Mouse (Mus musculus) embryonic facial prominence, embryonic 15.5 days (tissue): Measurements from ENCODE around the gene Pqbp1. TPM values are rescaled to one million over a fixed set of nuclear protein-coding genes. Genes with fewer than 3 reads are reported as not detected.
A peak's percentile ranks its signal among the peaks of the same experiment; 100 is the strongest.

ENCODE experiments used
- ATAC-seq: fragments of 200-750 bp; cut with Nextera tagmentation; 2 replicates; pipeline ENCODE4 v1.8.0; 2017; ENCODE audit warnings: low read depth, moderate TSS enrichment; ENCODE audit not compliant: insufficient number of reproducible peaks, low FRiP score, low TSS enrichment
- H3K27ac ChIP-seq: fragments of 300-500 bp; sonication (generic); replicated peaks from 2 replicates; pipeline ENCODE4 v1.5.1; 2015; ENCODE audit warnings: mild to moderate bottlenecking, inconsistent platforms
- H3K27me3 ChIP-seq: fragments of 300-500 bp; sonication (generic); 2 replicates; pipeline ENCODE4 v1.6.1; 2015; ENCODE audit warnings: inconsistent platforms
- H3K36me3 ChIP-seq: fragments of 300-500 bp; sonication (generic); 2 replicates; pipeline ENCODE4 v1.6.1; 2015; ENCODE audit warnings: mild to moderate bottlenecking, inconsistent platforms
- H3K4me1 ChIP-seq: fragments of 300-500 bp; sonication (generic); 2 replicates; pipeline ENCODE4 v1.6.1; 2015; ENCODE audit warnings: inconsistent platforms
- H3K4me2 ChIP-seq: fragments of 300-500 bp; sonication (generic); replicated peaks from 2 replicates; pipeline ENCODE4 v1.6.1; 2015; ENCODE audit warnings: mild to moderate bottlenecking, inconsistent platforms
- H3K4me3 ChIP-seq: fragments of 300-500 bp; sonication (generic); replicated peaks from 2 replicates; pipeline ENCODE4 v1.5.1; 2015; ENCODE audit warnings: mild to moderate bottlenecking, inconsistent platforms
- H3K9ac ChIP-seq: fragments of 300-500 bp; sonication (generic); 2 replicates; pipeline ENCODE4 v1.6.1; 2015; ENCODE audit warnings: inconsistent platforms
- H3K9me3 ChIP-seq: fragments of 300-500 bp; sonication (generic); replicated peaks from 2 replicates; pipeline ENCODE4 v1.6.1; 2016; ENCODE audit warnings: inconsistent platforms
- WGBS: fragments of 180-500 bp; shearing (Covaris S2); methylation state at CpG from one replicate; pipeline ENCODE4 v1.1.7; 2015; 5-methylcytosine and 5-hydroxymethylcytosine counted together
- polyA plus RNA-seq: library from polyadenylated mRNA; unstranded; fragments of >200 nt; fragmentation: Nextera tagmentation; extraction: Ambion mirVana; gene quantifications from 2 replicates; pipeline ENCODE4 v1.2.1, GENCODE M21; 2015

The Pqbp1 gene
- polyA plus RNA-seq, 1 experiment from 2014 or later = 126 TPM

DNA sequence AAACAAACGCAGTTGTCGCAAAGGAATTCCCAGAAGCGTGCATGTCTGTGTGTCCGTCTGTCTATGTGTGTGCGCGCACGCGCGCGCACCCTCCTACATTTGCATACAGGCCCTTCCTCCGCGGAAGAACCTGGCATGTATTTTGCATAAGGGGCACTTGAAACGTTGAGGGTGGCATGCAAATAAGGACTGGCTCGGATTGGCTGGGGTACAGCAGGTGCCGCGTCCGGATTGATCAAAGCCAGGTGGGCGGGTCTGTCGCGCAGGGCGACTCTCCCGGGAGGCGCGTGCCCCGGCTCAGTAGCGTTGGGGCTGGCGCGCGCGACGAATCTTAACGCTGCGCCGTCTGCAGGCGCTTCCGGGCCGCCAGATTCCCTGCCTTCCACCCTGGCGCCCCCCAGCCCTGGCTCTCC is 21.1 kb downstream of the Pqbp1 start, which contains the start of gene Pim2:
Gene Pim2, plus strand, starts transcription at position 256 of the 413 bp plus-strand sequence.
- Histone ChIP-seq H3K4me3 (peak within 1 kb of the TSS; percentile 45), H3K9ac (no peak within 1 kb of the TSS; the same call in 1 of the 2 replicates), H3K36me3 (no peaks in the 10 kb centered on the region), H3K4me2 (peak within 1 kb of the TSS; percentile 78), H3K27ac (no peak within 1 kb of the TSS), H3K4me1 (0 out of 2 replicates have a peak, but pooled peaks cover 5% of the 10 kb centered on the region), H3K9me3 (no peaks in the 10 kb centered on the region), H3K27me3 (no peaks in the 10 kb centered on the region)
- peak; percentile 83 for ATAC-seq
- 16% methylated on average over 38 of the region's 38 CpGs for WGBS

DNA sequence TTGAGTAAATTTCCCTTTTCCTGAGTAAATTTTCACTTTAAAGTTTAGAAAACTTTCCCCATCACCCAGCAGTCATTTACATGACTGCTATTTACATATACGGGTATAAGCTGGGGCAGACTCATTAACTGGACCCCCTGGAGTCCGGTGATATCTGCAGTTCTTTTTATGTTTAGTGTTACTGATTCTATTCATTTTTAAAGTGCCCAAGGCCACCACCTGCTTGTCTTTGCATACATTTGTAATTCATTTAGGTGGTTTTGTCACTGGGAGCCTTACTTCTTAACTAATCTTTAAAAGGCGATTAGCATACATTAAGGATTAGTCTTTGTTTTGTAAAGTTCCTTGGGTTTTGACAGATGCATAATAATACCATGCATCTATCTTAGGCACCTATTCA is 29.2 kb downstream of the Pqbp1 start:
- Histone ChIP-seq H3K27me3 (no peaks in the 10 kb centered on the region), H3K27ac (no peak overlapping the region), H3K36me3 (peaks cover 7% of the 10 kb centered on the region; the same call in 1 of the 2 replicates), H3K4me2 (no peak overlapping the region), H3K9ac (no peak overlapping the region), H3K4me3 (no peak overlapping the region), H3K9me3 (no peaks in the 10 kb centered on the region), H3K4me1 (no peaks in the 10 kb centered on the region)
- WGBS = 56% methylated on average over 3 of the region's 3 CpGs
- ATAC-seq = no peak

DNA sequence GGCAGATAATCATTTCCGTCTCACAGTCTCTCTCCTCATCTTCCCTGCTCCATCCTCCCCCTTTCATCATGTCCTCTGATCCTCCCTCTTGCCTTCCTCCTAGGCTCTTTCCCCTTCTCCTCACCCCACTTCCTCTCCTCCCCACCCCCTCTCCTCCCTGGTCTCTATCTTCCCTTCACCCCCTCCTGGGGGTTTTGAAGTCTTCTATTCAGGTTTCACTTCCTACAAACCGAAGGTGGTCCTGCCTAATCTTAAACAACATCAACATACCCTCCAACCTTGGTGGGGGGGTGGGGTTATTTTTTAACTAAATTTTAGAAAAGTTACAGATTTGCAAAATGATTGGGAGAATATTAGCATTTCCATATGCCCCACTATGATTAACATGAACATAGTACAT is 30.6 kb downstream of the Pqbp1 start:
- Histone ChIP-seq H3K9ac (no peak overlapping the region), H3K4me2 (no peak overlapping the region), H3K36me3 (peaks cover 7% of the 10 kb centered on the region; the same call in 1 of the 2 replicates), H3K4me3 (no peak overlapping the region), H3K4me1 (no peaks in the 10 kb centered on the region), H3K27me3 (no peaks in the 10 kb centered on the region), H3K9me3 (no peaks in the 10 kb centered on the region), H3K27ac (no peak overlapping the region)
- ATAC-seq = no peak
- 54% methylated on average over 2 of the region's 2 CpGs for WGBS

DNA sequence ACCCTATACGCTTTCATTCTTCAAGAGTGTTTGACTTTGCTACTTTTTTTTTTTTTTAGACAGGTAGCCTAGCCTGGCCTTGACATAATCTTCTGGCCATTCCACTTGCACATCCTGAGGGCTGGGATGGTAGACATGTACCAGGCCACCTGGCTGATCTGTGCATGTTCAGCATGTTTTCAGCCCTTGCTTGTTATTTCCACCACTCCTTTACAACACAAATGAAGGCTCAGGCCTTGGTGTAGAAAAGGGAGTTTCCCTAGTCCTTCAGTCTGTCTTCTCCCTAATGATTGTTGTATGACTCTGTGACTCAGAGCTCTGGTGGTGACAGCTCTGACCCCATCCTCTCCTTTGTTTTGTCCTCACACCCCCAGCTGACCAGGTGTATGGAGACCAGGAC is 31.9 kb downstream of the Pqbp1 start:
- Histone ChIP-seq H3K9me3 (no peaks in the 10 kb centered on the region), H3K36me3 (peaks cover 5% of the 10 kb centered on the region; the same call in 1 of the 2 replicates), H3K9ac (no peak overlapping the region), H3K4me2 (no peak overlapping the region), H3K27ac (no peak overlapping the region), H3K4me1 (no peaks in the 10 kb centered on the region), H3K4me3 (no peak overlapping the region), H3K27me3 (no peaks in the 10 kb centered on the region)
- no peak for ATAC-seq
- 95% methylated on average over 1 of the region's 1 CpGs for WGBS

DNA sequence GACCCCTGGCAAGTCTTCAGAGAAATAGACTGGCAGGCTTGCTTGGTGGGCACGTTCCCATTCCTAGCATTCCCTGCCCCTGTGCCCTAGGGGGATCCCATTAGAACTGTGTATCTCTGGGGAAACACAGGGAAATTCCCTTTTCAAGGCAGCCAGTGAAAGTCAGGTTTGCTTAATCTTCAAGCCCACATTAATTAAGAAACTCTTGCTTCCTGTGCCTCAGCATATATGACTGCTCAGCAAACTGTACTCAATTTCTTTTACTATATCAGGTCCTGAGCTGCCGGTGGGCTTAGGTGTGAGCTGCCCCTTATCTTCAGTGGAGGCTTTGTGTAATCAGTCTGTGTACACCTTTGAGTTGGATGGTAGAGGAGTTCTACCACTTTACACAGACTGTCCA is 33.3 kb downstream of the Pqbp1 start:
- no peak for ATAC-seq
- no peaks in the 10 kb centered on the region for H3K4me1 ChIP-seq
- H3K4me2 ChIP-seq = no peak overlapping the region
- H3K4me3 ChIP-seq = no peak overlapping the region
- no peak overlapping the region for H3K9ac ChIP-seq
- no peaks in the 10 kb centered on the region for H3K27me3 ChIP-seq
- H3K27ac ChIP-seq = no peak overlapping the region
- H3K9me3 ChIP-seq = no peaks in the 10 kb centered on the region
- H3K36me3 ChIP-seq = no peaks in the 10 kb centered on the region
- 64% methylated on average over 2 of the region's 2 CpGs for WGBS

DNA sequence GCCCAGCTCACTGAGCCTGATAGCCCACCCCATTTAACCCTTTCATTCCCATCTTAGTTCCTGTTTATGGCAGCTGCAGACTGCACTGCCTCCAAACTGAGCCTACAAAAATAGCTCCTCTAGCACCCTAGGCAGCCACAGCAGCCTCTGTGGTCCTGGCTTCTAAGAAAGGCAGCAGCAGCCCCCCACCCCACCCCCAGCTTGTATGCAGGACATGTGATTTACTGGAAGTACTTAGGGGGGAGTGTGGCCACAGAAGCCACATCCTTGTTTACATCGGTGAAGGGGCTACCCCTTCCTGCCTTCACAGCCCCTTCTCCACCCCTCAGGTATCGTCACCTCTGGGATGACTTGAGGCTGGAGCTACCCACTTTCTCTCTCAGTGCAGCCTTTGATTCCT is 33.7 kb downstream of the Pqbp1 start:
- Histone ChIP-seq H3K27me3 (no peaks in the 10 kb centered on the region), H3K9me3 (no peaks in the 10 kb centered on the region), H3K27ac (no peak overlapping the region), H3K4me2 (no peak overlapping the region), H3K4me1 (no peaks in the 10 kb centered on the region), H3K4me3 (no peak overlapping the region), H3K9ac (no peak overlapping the region), H3K36me3 (no peaks in the 10 kb centered on the region)
- 44% methylated on average over 2 of the region's 2 CpGs for WGBS
- ATAC-seq = no peak

GRCm38 (mm10) chrX:7864551-7864950 is 34.5 kb downstream of the Pqbp1 start:
- ATAC-seq = no peak

DNA sequence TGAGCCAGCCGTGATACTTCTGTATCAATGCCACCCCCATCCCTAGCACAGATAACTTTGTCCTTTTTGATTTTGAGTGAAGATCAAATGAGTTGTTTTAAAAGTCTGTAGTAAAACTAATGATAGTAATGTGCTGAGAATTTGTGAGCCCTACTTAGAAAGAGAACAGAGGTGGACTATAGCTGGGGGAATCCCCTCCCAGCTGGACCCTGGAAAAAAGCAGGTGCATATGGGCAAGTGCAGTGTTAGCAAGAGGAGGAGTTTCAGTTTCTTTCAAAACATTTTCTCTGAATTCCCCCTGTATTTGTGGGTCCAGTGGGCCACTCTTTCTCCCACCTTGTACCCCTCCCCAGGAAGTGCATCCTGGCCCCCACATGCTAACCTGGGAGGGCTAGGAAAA is 35.9 kb downstream of the Pqbp1 start:
- Histone ChIP-seq H3K4me1 (no peaks in the 10 kb centered on the region), H3K4me2 (no peak overlapping the region), H3K4me3 (no peak overlapping the region), H3K27ac (no peak overlapping the region), H3K9me3 (no peaks in the 10 kb centered on the region), H3K27me3 (no peaks in the 10 kb centered on the region), H3K36me3 (no peaks in the 10 kb centered on the region), H3K9ac (no peak overlapping the region)
- WGBS = 96% methylated on average over 1 of the region's 1 CpGs
- no peak for ATAC-seq

More at GRCm38 (mm10) chrX:7864551-7864950, 34.5 kb downstream of the Pqbp1 start:
- no peak overlapping the region for H3K9ac ChIP-seq
- H3K4me1 ChIP-seq = no peaks in the 10 kb centered on the region
- no peaks in the 10 kb centered on the region for H3K27me3 ChIP-seq
- no peak overlapping the region for H3K4me3 ChIP-seq
- H3K27ac ChIP-seq = no peak overlapping the region
- no peak overlapping the region for H3K4me2 ChIP-seq
- H3K9me3 ChIP-seq = no peaks in the 10 kb centered on the region
- 79% methylated on average over 3 of the region's 3 CpGs for WGBS
- H3K36me3 ChIP-seq = no peaks in the 10 kb centered on the region

- no peaks in the 10 kb centered on the region for H3K4me1 ChIP-seq
- H3K36me3 ChIP-seq = no peaks in the 10 kb centered on the region
- H3K4me3 ChIP-seq = no peak overlapping the region
- no peaks in the 10 kb centered on the region for H3K27me3 ChIP-seq
- H3K9ac ChIP-seq = no peak overlapping the region
- no peak for ATAC-seq
- no peak overlapping the region for H3K27ac ChIP-seq
- 90% methylated on average over 3 of the region's 3 CpGs for WGBS
- H3K9me3 ChIP-seq = no peaks in the 10 kb centered on the region
- no peak overlapping the region for H3K4me2 ChIP-seq
Measured at GRCm38 (mm10) chrX:7859191-7859753, 39.8 kb downstream of the Pqbp1 start.

GRCm38 (mm10) chrX:7854578-7854977 is 44.5 kb downstream of the Pqbp1 start:
- H3K27me3 ChIP-seq = no peaks in the 10 kb centered on the region
- H3K27ac ChIP-seq = no peak overlapping the region
- H3K9me3 ChIP-seq = no peaks in the 10 kb centered on the region
- no peaks in the 10 kb centered on the region for H3K36me3 ChIP-seq
- no peak overlapping the region for H3K9ac ChIP-seq
- no peaks in the 10 kb centered on the region for H3K4me1 ChIP-seq
- H3K4me3 ChIP-seq = no peak overlapping the region
- no peak overlapping the region for H3K4me2 ChIP-seq
- ATAC-seq = no peak
- whole genome bisulfite sequencing = 50% methylated on average over 2 of the region's 2 CpGs

GRCm38 (mm10) chrX:7847845-7848244 is 51.2 kb downstream of the Pqbp1 start:
- no peak overlapping the region for H3K4me3 ChIP-seq
- H3K4me2 ChIP-seq = no peak overlapping the region
- H3K4me1 ChIP-seq = 0 out of 2 replicates have a peak, but pooled peaks cover 8% of the 10 kb centered on the region
- no peak overlapping the region for H3K27ac ChIP-seq
- 72% methylated on average over 2 of the region's 2 CpGs for WGBS
- H3K9ac ChIP-seq = no peak overlapping the region
- H3K36me3 ChIP-seq = no peaks in the 10 kb centered on the region
- H3K27me3 ChIP-seq = no peaks in the 10 kb centered on the region
- H3K9me3 ChIP-seq = no peaks in the 10 kb centered on the region
- ATAC-seq = no peak
